Mouse (Mus musculus): ENCODE data around the gene Rac3.

- TF ChIP-seq MAFK (IDR thresholded peaks at IDR 0.05; ENCODE audit: insufficient read depth, low read depth, low read length): no peak
- TF ChIP-seq ZC3H11A (IDR thresholded peaks at IDR 0.05; ENCODE audit: borderline replicate concordance, low read depth, low read length): no peak
- TF ChIP-seq HCFC1 (IDR thresholded peaks at IDR 0.05; ENCODE audit: borderline replicate concordance, insufficient read depth, low read length): no peak
These were observed at the start of gene Rac3 for GRCm38 (mm10) chr11:120721124-120722066.

Measured in ES-E14 (cell line).